Mouse (Mus musculus) common myeloid progenitor, adult 5-6 weeks (primary cell): ENCODE results near the gene Traip. TPM values are rescaled to one million over a fixed set of nuclear protein-coding genes. Genes with fewer than 3 reads are reported as not detected.

ENCODE experiments used
- ATAC-seq: replicated peaks from 2 replicates; pipeline ENCODE4 v1.8.0; 2016; ENCODE audit warnings: low read depth, mild to moderate bottlenecking, moderate TSS enrichment, inconsistent platforms; ENCODE audit not compliant: poor library complexity, severe bottlenecking
- total RNA-seq: library from RNA; stranded (forward); fragments of 200-1000, 187-1606 nt; gene quantifications from 2 replicates; pipeline ENCODE4 v1.2.3, GENCODE M21; 2017

Traip gene
- total RNA-seq, 1 experiment from 2014 or later, result 23.2 TPM

GRCm38 (mm10) chr9:107966676-107967075 is 16.7 kb downstream of the Traip start:
- ATAC-seq, result no peak

- ATAC-seq, result no peak
Measured at GRCm38 (mm10) chr9:107967437-107967836, 17.5 kb downstream of the Traip start.

- no peak for ATAC-seq
Measured at GRCm38 (mm10) chr9:107968531-107968930, 18.6 kb downstream of the Traip start.

- ATAC-seq, result no peak
Measured at GRCm38 (mm10) chr9:107970311-107970710, 20.4 kb downstream of the Traip start.

- peak; percentile 65 for ATAC-seq
Measured at GRCm38 (mm10) chr9:107971690-107972541, 22.0 kb downstream of the Traip start.

- peak; percentile 33 for ATAC-seq
Measured at GRCm38 (mm10) chr9:107974491-107975171, 24.7 kb downstream of the Traip start.

- ATAC-seq, result peak; percentile 57
Measured at GRCm38 (mm10) chr9:107975399-107976386, 25.8 kb downstream of the Traip start, which contains the start of gene Uba7. Gene Uba7, plus strand, starts transcription at chr9:107975505.

GRCm38 (mm10) chr9:107978815-107979214 is 28.9 kb downstream of the Traip start:
- ATAC-seq, result no peak

- ATAC-seq, result peak; percentile 4
Measured at GRCm38 (mm10) chr9:107981684-107982605, 32.0 kb downstream of the Traip start.

GRCm38 (mm10) chr9:107982681-107983346 is 32.9 kb downstream of the Traip start, which contains the start of gene Gm20661:
Gene Gm20661, plus strand, starts transcription at chr9:107983058.
- ATAC-seq, result peak; percentile 57

GRCm38 (mm10) chr9:107983421-107983890 is 33.5 kb downstream of the Traip start:
- peak; percentile 33 for ATAC-seq

GRCm38 (mm10) chr9:107984052-107984753 is 34.3 kb downstream of the Traip start:
- no peak for ATAC-seq

- ATAC-seq, result no peak
Measured at GRCm38 (mm10) chr9:107984754-107985055, 34.8 kb downstream of the Traip start.

- ATAC-seq, result peak; percentile 26
Measured at GRCm38 (mm10) chr9:107985131-107986119, 35.5 kb downstream of the Traip start, which contains the start of gene Inka1. Gene Inka1, minus strand, starts transcription at chr9:107985879.

GRCm38 (mm10) chr9:107986376-107986775 is 36.4 kb downstream of the Traip start:
- 0 out of 2 replicates have a peak, but pooled peaks have one; percentile 12 for ATAC-seq

GRCm38 (mm10) chr9:107987950-107988349 is 38.0 kb downstream of the Traip start:
- no peak for ATAC-seq
